Mouse (Mus musculus): ENCODE measurements at regions not wholly inside any gene's neighbourhood (a gene's known extent, or its start where the extent isn't known, plus 50 kb on each side); places are given as distances from the start of the nearest gene placed in this dataset.

DNA sequence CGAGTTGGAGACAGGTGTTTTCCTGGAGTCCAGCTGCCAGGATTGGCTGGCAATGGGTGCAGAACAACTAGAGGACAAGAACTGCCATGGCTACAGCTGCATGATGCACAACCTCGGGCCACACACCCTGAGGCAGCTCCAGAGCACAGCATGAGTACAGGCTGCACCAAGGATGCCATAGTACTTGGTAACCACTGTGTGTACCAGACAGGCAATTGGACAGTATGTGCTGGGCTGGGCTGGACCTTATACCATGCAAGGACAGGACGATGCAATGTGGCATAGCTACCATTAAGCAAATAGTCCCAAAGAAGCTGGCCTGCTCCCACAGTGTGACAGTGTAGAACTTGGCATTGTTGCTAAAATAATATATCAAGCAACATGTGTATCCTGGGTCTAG lies 54.6 kb upstream of the Cp start:
- TF ChIP-seq CTCF (conservative IDR thresholded peaks at IDR 0.05; ENCODE audit: low read length) (no peak), NANOG (IDR thresholded peaks at IDR 0.05; ENCODE audit: borderline replicate concordance, low read length) (no peak), POU5F1 (IDR thresholded peaks at IDR 0.05; ENCODE audit: borderline replicate concordance, low read length) (no peak)
